Mouse (Mus musculus) erythroid progenitor cell, adult 5-6 weeks (primary cell): ENCODE data around the gene Dnaja4. TPM values are rescaled to one million over a fixed set of nuclear protein-coding genes. Genes with fewer than 3 reads are reported as not detected.

Experiments
- ATAC-seq: replicated peaks from 2 replicates; pipeline ENCODE4 v1.8.0; 2016; ENCODE audit warnings: moderate number of reproducible peaks, mild to moderate bottlenecking, moderate TSS enrichment, inconsistent platforms; ENCODE audit not compliant: poor library complexity, low FRiP score, severe bottlenecking
- total RNA-seq, 2 experiments: library from RNA; stranded (forward) in 1 of 2; stranded (reverse) in 1 of 2; fragments of 150-400 nt in 1 of 2; fragments of 186-747, 209-891 nt in 1 of 2; gene quantifications; 2 replicates each; pipeline versions ENCODE4 v1.2.3 to v1.2.4; 2015 to 2017; ENCODE audit warnings: low replicate concordance in 2 of 2

The Dnaja4 gene
- total RNA-seq, 2 experiments from 2014 or later = 52.8 to 67.0 TPM

GRCm38 (mm10) chr9:54745740-54746370 is 47.2 kb downstream of the Dnaja4 start:
- no peak for ATAC-seq

- ATAC-seq = no peak
Measured at GRCm38 (mm10) chr9:54750215-54750981, 51.7 kb downstream of the Dnaja4 start.

GRCm38 (mm10) chr9:54751684-54752083 is 53.0 kb downstream of the Dnaja4 start:
- no peak for ATAC-seq

GRCm38 (mm10) chr9:54752201-54752943 is 53.7 kb downstream of the Dnaja4 start:
- no peak for ATAC-seq

GRCm38 (mm10) chr9:54752944-54753295 is 54.2 kb downstream of the Dnaja4 start:
- no peak for ATAC-seq

- ATAC-seq = no peak
Measured at GRCm38 (mm10) chr9:54759592-54759991, 60.9 kb downstream of the Dnaja4 start.

DNA sequence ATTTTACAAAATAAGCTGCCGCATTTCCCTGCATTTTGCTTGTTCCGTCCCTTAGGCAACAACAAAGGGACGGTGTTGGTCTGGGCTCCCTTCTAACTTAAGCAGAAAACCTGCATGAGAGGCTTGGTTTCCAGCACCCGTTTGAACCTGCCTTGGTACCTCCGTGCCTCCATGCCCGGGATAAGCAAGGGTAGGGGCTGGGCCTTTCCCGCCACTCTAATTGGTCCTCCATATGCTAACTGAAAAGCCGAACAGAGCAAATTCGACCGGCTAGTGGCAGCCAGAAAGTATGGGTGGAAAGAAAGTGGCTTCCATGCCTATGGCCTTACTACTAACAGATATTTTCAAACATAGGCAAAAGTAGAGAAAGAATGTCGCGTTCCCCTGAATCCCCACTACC is 65.4 kb downstream of the Dnaja4 start:
- ATAC-seq = no peak

GRCm38 (mm10) chr9:54764561-54765217 is 66.0 kb downstream of the Dnaja4 start, which contains the start of gene Crabp1:
TSS of gene Crabp1 (plus strand) at chr9:54764748.
- no peak for ATAC-seq

DNA sequence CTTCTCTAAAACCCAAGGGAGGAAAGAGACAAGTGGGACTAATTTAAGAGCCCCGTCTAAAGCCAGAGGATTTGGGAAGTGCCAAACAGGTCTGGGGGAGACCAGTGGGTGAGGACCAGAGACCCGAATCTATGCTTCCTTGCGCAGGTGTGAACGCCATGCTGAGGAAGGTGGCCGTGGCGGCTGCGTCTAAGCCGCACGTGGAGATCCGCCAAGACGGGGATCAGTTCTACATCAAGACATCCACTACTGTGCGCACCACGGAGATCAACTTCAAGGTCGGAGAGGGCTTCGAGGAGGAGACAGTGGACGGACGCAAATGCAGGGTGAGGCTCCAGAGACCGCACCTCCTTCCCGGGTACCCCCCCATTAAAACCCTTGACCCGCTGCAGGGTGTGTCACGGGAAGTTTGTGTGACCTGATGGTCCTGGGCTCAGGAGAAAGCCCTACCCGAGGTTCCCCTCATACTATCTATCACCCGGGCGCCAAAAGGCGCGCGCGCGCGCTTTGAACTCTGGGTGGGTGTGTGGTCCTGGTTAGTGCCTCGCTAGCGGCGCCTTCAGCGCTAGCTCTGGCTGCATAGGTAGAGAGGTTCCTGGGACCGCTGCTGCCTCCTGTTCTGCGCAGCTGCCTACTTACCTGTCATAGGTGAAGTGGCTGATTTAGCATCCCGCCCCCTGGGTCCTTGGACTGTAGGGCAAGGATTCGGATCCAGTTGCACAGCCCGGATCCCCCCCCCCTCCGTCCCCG is 66.8 kb downstream of the Dnaja4 start:
- ATAC-seq = no peak

Other genes starting within 250 kb of the Dnaja4 start
- gene Dmxl2, start 197.2 kb upstream of the Dnaja4 start, total RNA-seq (2015; ENCODE audit: low replicate concordance) = 4.7 and 10.5 TPM in 2 replicates
- gene Dmxl2, start 197.2 kb upstream of the Dnaja4 start, total RNA-seq (2017; ENCODE audit: low replicate concordance) = 1.7 and 4.2 TPM in 2 replicates
- not detected in 2 replicates for gene Sh2d7, start 159.9 kb upstream of the Dnaja4 start, total RNA-seq (2015; ENCODE audit: low replicate concordance)
- gene Sh2d7, start 159.9 kb upstream of the Dnaja4 start, total RNA-seq (2017; ENCODE audit: low replicate concordance) = not detected in 2 replicates
- 3.6 TPM in 1 of 2 replicates, not detected in the other for gene Cib2, start 138.7 kb upstream of the Dnaja4 start, total RNA-seq (2015; ENCODE audit: low replicate concordance)
- gene Cib2, start 138.7 kb upstream of the Dnaja4 start, total RNA-seq (2017; ENCODE audit: low replicate concordance) = 0.15 and 3.7 TPM in 2 replicates
- gene Idh3a, start 112.5 kb upstream of the Dnaja4 start, total RNA-seq (2015; ENCODE audit: low replicate concordance) = 26.8 and 30.3 TPM in 2 replicates
- gene Idh3a, start 112.5 kb upstream of the Dnaja4 start, total RNA-seq (2017; ENCODE audit: low replicate concordance) = 15.4 and 19.7 TPM in 2 replicates
- gene Acsbg1, start 37.0 kb upstream of the Dnaja4 start, total RNA-seq (2015; ENCODE audit: low replicate concordance) = not detected in 2 replicates
- gene Acsbg1, start 37.0 kb upstream of the Dnaja4 start, total RNA-seq (2017; ENCODE audit: low replicate concordance) = 1.2 TPM in 1 of 2 replicates, not detected in the other
- 28.5 and 44.3 TPM in 2 replicates for gene Wdr61, start 35.6 kb downstream of the Dnaja4 start, total RNA-seq (2015; ENCODE audit: low replicate concordance)
- gene Wdr61, start 35.6 kb downstream of the Dnaja4 start, total RNA-seq (2017; ENCODE audit: low replicate concordance) = 23.5 and 35.9 TPM in 2 replicates
- gene Crabp1, start 65.9 kb downstream of the Dnaja4 start, total RNA-seq (2015; ENCODE audit: low replicate concordance) = not detected in 2 replicates
- gene Crabp1, start 65.9 kb downstream of the Dnaja4 start, total RNA-seq (2017; ENCODE audit: low replicate concordance) = not detected in 2 replicates
- gene Ireb2, start 164.9 kb downstream of the Dnaja4 start, total RNA-seq (2015; ENCODE audit: low replicate concordance) = 22.3 and 33.1 TPM in 2 replicates
- gene Ireb2, start 164.9 kb downstream of the Dnaja4 start, total RNA-seq (2017; ENCODE audit: low replicate concordance) = 29.8 and 34.7 TPM in 2 replicates
- gene Hykk, start 218.4 kb downstream of the Dnaja4 start, total RNA-seq (2015; ENCODE audit: low replicate concordance) = not detected in 2 replicates
- 0.30 TPM in 1 of 2 replicates, not detected in the other for gene Hykk, start 218.4 kb downstream of the Dnaja4 start, total RNA-seq (2017; ENCODE audit: low replicate concordance)